Mouse (Mus musculus) ES-E14 (cell line): ENCODE measurements around the gene Leng1.

ENCODE experiments used
- CHD2 ChIP-seq: IDR thresholded peaks from 2 replicates; pipeline ENCODE4 v1.6.1; 2014; ENCODE audit warnings: mild to moderate bottlenecking, low read depth, low read length, inconsistent platforms
- HCFC1 ChIP-seq: IDR thresholded peaks from 2 replicates; pipeline ENCODE4 v1.6.1; 2012; ENCODE audit warnings: low read length, inconsistent platforms, borderline replicate concordance; ENCODE audit not compliant: insufficient read depth
- MAFK ChIP-seq: IDR thresholded peaks from 2 replicates; pipeline ENCODE4 v1.6.1; 2014; ENCODE audit warnings: mild to moderate bottlenecking, low read depth, low read length, inconsistent platforms; ENCODE audit not compliant: insufficient read depth
- ZC3H11A ChIP-seq: IDR thresholded peaks from 2 replicates; pipeline ENCODE4 v1.6.1; 2012; ENCODE audit warnings: low read depth, mild to moderate bottlenecking, inconsistent platforms, low read length, borderline replicate concordance
- ZNF384 ChIP-seq: IDR thresholded peaks from 2 replicates; pipeline ENCODE4 v1.6.1; 2012; ENCODE audit warnings: low read depth, low read length, inconsistent platforms

- TF ChIP-seq ZNF384 (no peak), CHD2 (no peak), HCFC1 (no peak), ZC3H11A (no peak), MAFK (no peak)
These were observed 46.8 kb upstream of the Leng1 start for GRCm38 (mm10) chr7:3712264-3712942.
